Mouse (Mus musculus): ENCODE results near the gene Oprd1. TPM values are rescaled to one million over a fixed set of nuclear protein-coding genes. Genes with fewer than 3 reads are reported as not detected.

The Oprd1 gene
- total RNA-seq, 2 experiments from 2014 or later, result not detected

GRCm38 (mm10) chr4:132079555-132080275, 64.6 kb downstream of the Oprd1 start:
- peak; percentile 68 for DNase-seq

GRCm38 (mm10) chr4:132078296-132078714, 66.0 kb downstream of the Oprd1 start:
- DNase-seq, result no peak

GRCm38 (mm10) chr4:132077445-132077844, 66.8 kb downstream of the Oprd1 start:
- no peak for DNase-seq

GRCm38 (mm10) chr4:132076480-132077405, 67.5 kb downstream of the Oprd1 start:
- DNase-seq, result peak; percentile 26

GRCm38 (mm10) chr4:132075796-132076195, 68.5 kb downstream of the Oprd1 start:
- no peak for DNase-seq

- DNase-seq, result peak; percentile 89
These were observed 69.1 kb downstream of the Oprd1 start, which contains the start of gene Epb41 for GRCm38 (mm10) chr4:132074933-132075769. Gene Epb41, minus strand, starts transcription at chr4:132075321.

GRCm38 (mm10) chr4:132074077-132074932, 70.0 kb downstream of the Oprd1 start, which contains the start of gene Gm10300:
Gene Gm10300, plus strand, starts transcription at chr4:132074697.
- DNase-seq, result peak; percentile 41

GRCm38 (mm10) chr4:132072946-132073345, 71.3 kb downstream of the Oprd1 start:
- peak; percentile 48 for DNase-seq

GRCm38 (mm10) chr4:132072156-132072555, 72.1 kb downstream of the Oprd1 start:
- no peak for DNase-seq

GRCm38 (mm10) chr4:132071674-132072073, 72.6 kb downstream of the Oprd1 start:
- DNase-seq, result no peak

- no peak for DNase-seq
These were observed 76.4 kb downstream of the Oprd1 start for GRCm38 (mm10) chr4:132067938-132068235.

- no peak for DNase-seq
These were observed 77.0 kb downstream of the Oprd1 start for GRCm38 (mm10) chr4:132067112-132067937.

- DNase-seq, result peak; percentile 47
These were observed 78.0 kb downstream of the Oprd1 start for GRCm38 (mm10) chr4:132066101-132066773.

- DNase-seq, result no peak
These were observed 78.7 kb downstream of the Oprd1 start for GRCm38 (mm10) chr4:132065578-132065977.

- DNase-seq, result no peak
These were observed 79.7 kb downstream of the Oprd1 start for GRCm38 (mm10) chr4:132064550-132064949.

- DNase-seq, result no peak
These were observed 81.1 kb downstream of the Oprd1 start for GRCm38 (mm10) chr4:132062934-132063884.

GRCm38 (mm10) chr4:132062289-132062688, 82.0 kb downstream of the Oprd1 start:
- no peak for DNase-seq

All from gastrocnemius, postnatal 10 days (tissue).